Mouse (Mus musculus): Measurements from ENCODE around the gene Tfdp2. TPM values are rescaled to one million over a fixed set of nuclear protein-coding genes. Genes with fewer than 3 reads are reported as not detected.

Tfdp2 gene
- polyA plus RNA-seq, 1 experiment, result 1.9 TPM

- H3K9me3 ChIP-seq, result no peaks in the 10 kb centered on the region
- no peaks in the 10 kb centered on the region for H3K27me3 ChIP-seq (replicated peaks)
- no peak overlapping the region for H3K4me3 ChIP-seq (replicated peaks)
- TF ChIP-seq FLI1 (IDR thresholded peaks at IDR 0.05; ENCODE audit: low read length) (no peak), GATA1 (IDR thresholded peaks at IDR 0.05; ENCODE audit: borderline replicate concordance, low read length) (no peak)
- peaks cover 47% of the 10 kb centered on the region for H3K4me1 ChIP-seq
- H3K36me3 ChIP-seq (replicated peaks; ENCODE audit: low read length), result peaks cover 28% of the 10 kb centered on the region
Observed at GRCm38 (mm10) chr9:96360056-96360455, 164.0 kb downstream of the Tfdp2 start.

GRCm38 (mm10) chr9:96363581-96364140, 167.6 kb downstream of the Tfdp2 start:
- Histone ChIP-seq H3K4me1 (peaks cover 44% of the 10 kb centered on the region), H3K4me3 (replicated peaks) (peak overlapping the region; percentile 95), H3K36me3 (replicated peaks; ENCODE audit: low read length) (peaks cover 14% of the 10 kb centered on the region), H3K9me3 (no peaks in the 10 kb centered on the region), H3K27me3 (replicated peaks) (no peaks in the 10 kb centered on the region)
- no peak for TF ChIP-seq FLI1 (IDR thresholded peaks at IDR 0.05; ENCODE audit: low read length)
- no peak for TF ChIP-seq GATA1 (IDR thresholded peaks at IDR 0.05; ENCODE audit: borderline replicate concordance, low read length)

GRCm38 (mm10) chr9:96364141-96364838, 168.2 kb downstream of the Tfdp2 start, which contains the start of gene Atp1b3:
Gene Atp1b3, minus strand, starts transcription at chr9:96364442.
- Histone ChIP-seq H3K4me1 (peaks cover 48% of the 10 kb centered on the region), H3K27me3 (replicated peaks) (no peaks in the 10 kb centered on the region), H3K36me3 (replicated peaks; ENCODE audit: low read length) (peaks cover 10% of the 10 kb centered on the region), H3K4me3 (replicated peaks) (peak within 1 kb of the TSS; percentile 95), H3K9me3 (no peaks in the 10 kb centered on the region)
- TF ChIP-seq FLI1 (IDR thresholded peaks at IDR 0.05; ENCODE audit: low read length) (no peak), GATA1 (IDR thresholded peaks at IDR 0.05; ENCODE audit: borderline replicate concordance, low read length) (no peak)

- Histone ChIP-seq H3K9me3 (no peaks in the 10 kb centered on the region), H3K36me3 (replicated peaks; ENCODE audit: low read length) (peaks cover 4% of the 10 kb centered on the region), H3K27me3 (replicated peaks) (no peaks in the 10 kb centered on the region), H3K4me3 (replicated peaks) (peak overlapping the region; percentile 54), H3K4me1 (peaks cover 52% of the 10 kb centered on the region)
- TF ChIP-seq GATA1 (IDR thresholded peaks at IDR 0.05; ENCODE audit: borderline replicate concordance, low read length) (no peak), FLI1 (IDR thresholded peaks at IDR 0.05; ENCODE audit: low read length) (no peak)
Observed at GRCm38 (mm10) chr9:96365271-96365872, 169.3 kb downstream of the Tfdp2 start.

- H3K9me3 ChIP-seq, result no peaks in the 10 kb centered on the region
- peaks cover 4% of the 10 kb centered on the region for H3K36me3 ChIP-seq (replicated peaks; ENCODE audit: low read length)
- TF ChIP-seq FLI1 (IDR thresholded peaks at IDR 0.05; ENCODE audit: low read length) (no peak), GATA1 (IDR thresholded peaks at IDR 0.05; ENCODE audit: borderline replicate concordance, low read length) (no peak)
- H3K4me3 ChIP-seq (replicated peaks), result peak overlapping the region; percentile 76
- H3K4me1 ChIP-seq, result peaks cover 41% of the 10 kb centered on the region
- no peaks in the 10 kb centered on the region for H3K27me3 ChIP-seq (replicated peaks)
Observed at GRCm38 (mm10) chr9:96369654-96370384, 173.7 kb downstream of the Tfdp2 start.

GRCm38 (mm10) chr9:96371075-96371474, 175.0 kb downstream of the Tfdp2 start:
- Histone ChIP-seq H3K4me1 (peaks cover 38% of the 10 kb centered on the region), H3K36me3 (replicated peaks; ENCODE audit: low read length) (peaks cover 4% of the 10 kb centered on the region), H3K9me3 (no peaks in the 10 kb centered on the region), H3K27me3 (replicated peaks) (no peaks in the 10 kb centered on the region), H3K4me3 (replicated peaks) (no peak overlapping the region)
- TF ChIP-seq FLI1 (IDR thresholded peaks at IDR 0.05; ENCODE audit: low read length), result no peak
- no peak for TF ChIP-seq GATA1 (IDR thresholded peaks at IDR 0.05; ENCODE audit: borderline replicate concordance, low read length)

Other genes starting within 250 kb of the Tfdp2 start
- gene Xrn1, start 241.5 kb upstream of the Tfdp2 start, polyA plus RNA-seq (2012; ENCODE audit: insufficient read depth, low replicate concordance), result 0.35 and 1.4 TPM in 2 replicates
- gene Gk5, start 76.9 kb upstream of the Tfdp2 start, polyA plus RNA-seq (2012; ENCODE audit: insufficient read depth, low replicate concordance), result 0.28 TPM in 1 of 2 replicates, not detected in the other
- 124 and 126 TPM in 2 replicates for gene Atp1b3, start 168.2 kb downstream of the Tfdp2 start, polyA plus RNA-seq (2012; ENCODE audit: insufficient read depth, low replicate concordance)